Mouse (Mus musculus) G1E (cell line): ENCODE results near the gene Slc39a13. TPM values are rescaled to one million over a fixed set of nuclear protein-coding genes. Genes with fewer than 3 reads are reported as not detected.

Experiments used
- ATAC-seq: 2 replicates; pipeline ENCODE4 v1.8.0; 2016; ENCODE audit warnings: mild to moderate bottlenecking; ENCODE audit not compliant: insufficient number of reproducible peaks, poor library complexity, low FRiP score, severe bottlenecking; ENCODE audit errors: extremely low read depth
- DNase-seq: peaks from one replicate; pipeline ENCODE4 v3.0.0; 2012; ENCODE audit warnings: low spot score
- H3K27me3 ChIP-seq: 2 replicates; pipeline ENCODE4 v1.6.1; 2012; ENCODE audit warnings: mild to moderate bottlenecking, low read length, inconsistent platforms; ENCODE audit not compliant: insufficient read depth
- H3K36me3 ChIP-seq: replicated peaks from 2 replicates; pipeline ENCODE3; 2012; ENCODE audit warnings: mild to moderate bottlenecking, inconsistent platforms
- H3K4me1 ChIP-seq: 2 replicates; pipeline ENCODE4 v1.6.1; 2012; ENCODE audit warnings: low read depth, low read length, inconsistent platforms, mixed read lengths; ENCODE audit not compliant: insufficient read depth
- H3K4me3 ChIP-seq: 2 replicates; pipeline ENCODE4 v1.5.1; 2012; ENCODE audit warnings: low read depth, mild to moderate bottlenecking, inconsistent platforms, low read length, moderate library complexity, mixed read lengths
- H3K9me3 ChIP-seq: replicated peaks from 2 replicates; pipeline ENCODE4 v1.6.1; 2012; ENCODE audit warnings: inconsistent platforms
- CTCF ChIP-seq: IDR thresholded peaks from 2 replicates; pipeline ENCODE4 v1.5.1; 2012; ENCODE audit warnings: low read depth, low read length, inconsistent platforms, mixed read lengths
- GATA1 ChIP-seq: IDR thresholded peaks from 2 replicates; pipeline ENCODE4 v1.6.1; 2012; ENCODE audit warnings: borderline replicate concordance, low read length, inconsistent platforms, mixed read lengths
- GATA2 ChIP-seq: IDR thresholded peaks from 2 replicates; pipeline ENCODE4 v1.6.1; 2012; ENCODE audit warnings: low read depth, low read length, inconsistent platforms, borderline replicate concordance
- POLR2AphosphoS5 ChIP-seq: IDR thresholded peaks from 2 replicates; pipeline ENCODE4 v1.6.1; 2012; ENCODE audit warnings: low read depth, low read length, inconsistent platforms; ENCODE audit not compliant: insufficient replicate concordance
- TAL1 ChIP-seq: conservative IDR thresholded peaks from 2 replicates; pipeline ENCODE4 v1.6.1; 2012; ENCODE audit warnings: low read depth, low read length, inconsistent platforms, mixed read lengths
- polyA plus RNA-seq: library from polyadenylated mRNA; stranded (reverse); fragments of >175 nt; gene quantifications from 2 replicates; pipeline ENCODE4 v1.2.3, GENCODE M21; 2012
- total RNA-seq, 2 experiments: library from RNA; stranded (forward) in 1 of 2; stranded (reverse) in 1 of 2; fragments of 200-1000 nt in 1 of 2; fragments of >200 nt in 1 of 2; fragmentation: Nextera tagmentation in 1 of 2; gene quantifications; 2 replicates each; pipeline ENCODE4 v1.2.3; 2014 to 2017

Slc39a13 gene
- total and polyA plus RNA-seq, 3 experiments: 8.6 to 24.9 (median 13.6) TPM

DNA sequence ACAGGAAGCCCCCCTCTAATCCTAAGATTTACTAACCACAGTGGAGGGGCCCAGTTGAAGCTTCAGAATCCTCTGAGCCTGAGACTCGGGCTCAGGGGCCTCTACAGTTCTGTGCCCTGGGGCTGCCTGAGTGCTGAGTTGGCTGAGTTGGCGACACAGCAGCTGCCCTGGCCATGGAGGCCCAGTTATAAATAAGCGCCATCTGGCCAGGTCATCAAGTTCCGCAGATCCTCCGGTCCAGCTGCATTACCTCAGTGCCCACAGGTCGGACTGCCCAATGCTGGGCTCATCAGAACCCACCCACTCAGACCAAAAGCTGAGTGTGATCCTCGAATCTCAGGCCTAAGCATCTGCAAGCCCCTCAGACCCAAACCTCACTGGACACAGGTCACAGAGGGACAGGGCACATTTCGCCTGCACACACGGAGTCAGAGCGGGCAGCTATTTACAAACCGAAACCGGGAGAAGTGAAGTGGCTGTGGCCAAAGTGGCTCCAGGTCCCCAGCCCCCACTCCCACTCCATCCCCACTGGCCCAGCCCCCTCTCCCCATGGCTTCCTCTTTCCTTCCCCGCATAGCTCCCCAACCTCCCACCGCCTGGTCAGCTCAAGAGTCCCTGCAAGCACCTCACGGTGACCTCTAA is 14.1 kb upstream of the Slc39a13 start:
- Histone ChIP-seq H3K27me3 (peaks cover 7% of the 10 kb centered on the region; the same call in 1 of the 2 replicates), H3K4me3 (no peak overlapping the region; the same call in 1 of the 2 replicates), H3K4me1 (peaks cover 77% of the 10 kb centered on the region), H3K36me3 (no peaks in the 10 kb centered on the region), H3K9me3 (no peaks in the 10 kb centered on the region)
- ATAC-seq (no peak), DNase-seq (no peak)
- no peak for TF ChIP-seq TAL1
- TF ChIP-seq GATA1: no peak
- TF ChIP-seq POLR2AphosphoS5: no peak
- no peak for TF ChIP-seq GATA2
- no peak for TF ChIP-seq CTCF

DNA sequence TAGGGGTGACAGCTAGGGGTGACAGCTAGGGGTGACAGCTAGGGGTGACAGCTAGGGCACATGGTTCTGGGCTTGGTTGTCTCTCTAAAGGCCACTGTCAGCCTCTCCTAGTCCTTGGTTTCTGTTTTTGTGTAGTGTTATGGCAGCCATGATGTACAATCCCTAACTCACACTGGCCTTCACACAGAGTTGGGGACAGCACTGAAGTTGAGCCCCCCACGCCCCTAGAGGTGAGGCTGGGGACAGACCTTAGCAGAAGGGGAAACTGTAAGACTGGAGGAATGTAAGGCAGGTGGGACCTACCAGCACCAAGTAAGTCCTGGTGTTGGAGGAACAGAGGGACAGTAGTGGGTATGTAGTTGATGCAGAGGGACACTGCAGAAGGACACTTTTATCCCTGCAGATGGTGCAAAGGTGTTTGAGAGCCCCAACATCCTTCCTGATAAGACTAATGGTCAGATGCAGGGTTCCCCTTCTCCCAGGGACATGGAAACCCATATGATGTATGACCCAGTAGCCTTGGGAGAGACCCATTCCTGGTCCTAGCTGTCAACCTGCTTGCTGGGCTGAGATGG is 13.2 kb upstream of the Slc39a13 start:
- Histone ChIP-seq H3K36me3 (no peaks in the 10 kb centered on the region), H3K4me3 (peak overlapping the region; percentile 63; the same call in 1 of the 2 replicates), H3K9me3 (no peaks in the 10 kb centered on the region), H3K27me3 (peaks cover 7% of the 10 kb centered on the region; the same call in 1 of the 2 replicates), H3K4me1 (peaks cover 78% of the 10 kb centered on the region)
- DNase-seq: no peak
- TF ChIP-seq CTCF: no peak
- TF ChIP-seq TAL1: no peak
- TF ChIP-seq GATA1: no peak
- no peak for TF ChIP-seq GATA2
- no peak for TF ChIP-seq POLR2AphosphoS5
- no peak for ATAC-seq

GRCm38 (mm10) chr2:91082844-91083243 is 12.6 kb upstream of the Slc39a13 start:
- Histone ChIP-seq H3K36me3 (no peaks in the 10 kb centered on the region), H3K4me3 (peak overlapping the region; percentile 63; the same call in 1 of the 2 replicates), H3K9me3 (no peaks in the 10 kb centered on the region), H3K27me3 (peaks cover 7% of the 10 kb centered on the region; the same call in 1 of the 2 replicates), H3K4me1 (peaks cover 78% of the 10 kb centered on the region)
- DNase-seq: peak; percentile 83
- no peak for TF ChIP-seq CTCF
- ATAC-seq: peak; percentile 89

GRCm38 (mm10) chr2:91081775-91082695 is 11.8 kb upstream of the Slc39a13 start, which contains the start of gene Spi1:
Gene Spi1, plus strand, starts transcription at chr2:91082390.
- TF ChIP-seq POLR2AphosphoS5 (no peak), CTCF (no peak), GATA2 (no peak), GATA1 (no peak)
- peaks cover 80% of the 10 kb centered on the region for H3K4me1 ChIP-seq
- no peak for ATAC-seq
- H3K4me3 ChIP-seq: peak within 1 kb of the TSS; percentile 63; the same call in 1 of the 2 replicates
- H3K27me3 ChIP-seq: peaks cover 5% of the 10 kb centered on the region; the same call in 1 of the 2 replicates
- H3K9me3 ChIP-seq: no peaks in the 10 kb centered on the region
- DNase-seq: no peak
- no peaks in the 10 kb centered on the region for H3K36me3 ChIP-seq

GRCm38 (mm10) chr2:91080784-91081513 is 10.7 kb upstream of the Slc39a13 start:
- Histone ChIP-seq H3K4me1 (peaks cover 81% of the 10 kb centered on the region), H3K9me3 (no peaks in the 10 kb centered on the region), H3K36me3 (no peaks in the 10 kb centered on the region), H3K4me3 (no peak overlapping the region), H3K27me3 (peaks cover under 1% of the 10 kb centered on the region; the same call in 1 of the 2 replicates)
- TF ChIP-seq CTCF (no peak), GATA1 (no peak)
- ATAC-seq (no peak), DNase-seq (no peak)

DNA sequence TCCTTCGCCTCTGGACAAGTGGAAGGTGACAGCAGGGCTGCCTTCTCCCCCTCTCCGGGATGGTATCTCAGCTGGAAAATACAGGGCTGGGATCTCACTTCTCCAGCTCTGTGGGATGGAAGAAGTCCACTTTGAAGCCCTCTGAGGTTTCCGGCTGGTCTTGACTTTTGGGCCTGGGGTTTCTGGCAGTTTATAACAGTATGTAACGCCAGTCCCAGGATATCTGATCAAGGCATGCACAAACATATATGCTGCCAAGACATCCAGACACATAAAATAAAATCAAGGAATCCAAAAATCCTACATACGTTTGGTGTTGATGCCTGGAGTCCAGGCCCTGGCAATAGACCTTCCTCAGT is 8.8 kb upstream of the Slc39a13 start:
- TF ChIP-seq CTCF (no peak), TAL1 (no peak), GATA2 (no peak), GATA1 (no peak)
- H3K9me3 ChIP-seq: no peaks in the 10 kb centered on the region
- H3K27me3 ChIP-seq: no peaks in the 10 kb centered on the region
- H3K4me1 ChIP-seq: peaks cover 73% of the 10 kb centered on the region
- DNase-seq (no peak), ATAC-seq (no peak)
- peak overlapping the region; percentile 72 for H3K4me3 ChIP-seq
- H3K36me3 ChIP-seq: no peaks in the 10 kb centered on the region
